Mouse (Mus musculus) lung, postnatal 0 days (tissue): ENCODE data around the gene March10.

ENCODE experiments used
- CTCF ChIP-seq: IDR thresholded peaks from 2 replicates; pipeline ENCODE4 v1.5.1; 2016; ENCODE audit warnings: antibody characterized with exemption, mild to moderate bottlenecking
- EP300 ChIP-seq: IDR thresholded peaks from 2 replicates; pipeline ENCODE4 v1.6.1; 2016; ENCODE audit warnings: antibody characterized with exemption, mild to moderate bottlenecking, control low read depth

GRCm38 (mm10) chr11:105350643-105351042 is 105.9 kb downstream of the March10 start:
- TF ChIP-seq CTCF (no peak), EP300 (no peak)
